Mouse (Mus musculus): ENCODE data around the gene Fam136a.
A peak's percentile ranks its signal among the peaks of the same experiment; 100 is the strongest.

The Fam136a gene

GRCm38 (mm10) chr6:86397257-86397980, 32.0 kb downstream of the Fam136a start:
- DNase-seq (ENCODE audit: low spot score): no peak

GRCm38 (mm10) chr6:86398986-86399385, 33.5 kb downstream of the Fam136a start:
- peak; percentile 71 for DNase-seq (ENCODE audit: low spot score)

GRCm38 (mm10) chr6:86399995-86400394, 34.5 kb downstream of the Fam136a start:
- no peak for DNase-seq (ENCODE audit: low spot score)

GRCm38 (mm10) chr6:86400972-86401371, 35.5 kb downstream of the Fam136a start:
- DNase-seq (ENCODE audit: low spot score): peak; percentile 88

- DNase-seq (ENCODE audit: low spot score): peak; percentile 33
Observed at GRCm38 (mm10) chr6:86402681-86403607, 37.5 kb downstream of the Fam136a start.

- DNase-seq (ENCODE audit: low spot score): peak; percentile 92
Observed at GRCm38 (mm10) chr6:86403728-86404099, 38.3 kb downstream of the Fam136a start.

- DNase-seq (ENCODE audit: low spot score): peak; percentile 99
Observed at GRCm38 (mm10) chr6:86404100-86404861, 38.8 kb downstream of the Fam136a start, which contains the start of gene Tia1. TSS of gene Tia1 (plus strand) at chr6:86404219.

- peak; percentile 56 for DNase-seq (ENCODE audit: low spot score)
Observed at GRCm38 (mm10) chr6:86404996-86405395, 39.5 kb downstream of the Fam136a start.

- no peak for DNase-seq (ENCODE audit: low spot score)
Observed at GRCm38 (mm10) chr6:86406306-86406705, 40.9 kb downstream of the Fam136a start.

- no peak for DNase-seq (ENCODE audit: low spot score)
Observed at GRCm38 (mm10) chr6:86418711-86419110, 53.3 kb downstream of the Fam136a start.

- DNase-seq (ENCODE audit: low spot score): no peak
Observed at GRCm38 (mm10) chr6:86419239-86419638, 53.8 kb downstream of the Fam136a start.

Measured in MN1 (cell line).